Mouse (Mus musculus) liver, embryonic 12.5 days (tissue): Measurements from ENCODE around the gene Smim27. TPM values are rescaled to one million over a fixed set of nuclear protein-coding genes. Genes with fewer than 3 reads are reported as not detected.
A peak's percentile ranks its signal among the peaks of the same experiment; 100 is the strongest.

ENCODE experiments used
- ATAC-seq: fragments of 200-750 bp; cut with Nextera tagmentation; 2 replicates; pipeline ENCODE4 v1.8.0; 2017; ENCODE audit warnings: moderate number of reproducible peaks, mild to moderate bottlenecking, moderate library complexity
- H3K27ac ChIP-seq: fragments of 300-500 bp; sonication (generic); 2 replicates; pipeline ENCODE4 v1.5.1; 2016; ENCODE audit warnings: mild to moderate bottlenecking
- H3K27me3 ChIP-seq: fragments of 300-500 bp; sonication (generic); replicated peaks from 2 replicates; pipeline ENCODE4 v1.6.1; 2016; ENCODE audit warnings: mild to moderate bottlenecking, moderate library complexity
- H3K36me3 ChIP-seq: fragments of 300-500 bp; sonication (generic); 2 replicates; pipeline ENCODE4 v1.6.1; 2016; ENCODE audit warnings: mild to moderate bottlenecking, moderate library complexity
- H3K4me1 ChIP-seq: fragments of 300-500 bp; sonication (generic); 2 replicates; pipeline ENCODE4 v1.6.1; 2016
- H3K4me2 ChIP-seq: fragments of 300-500 bp; sonication (generic); 2 replicates; pipeline ENCODE4 v1.6.1; 2016; ENCODE audit warnings: mild to moderate bottlenecking, moderate library complexity
- H3K4me3 ChIP-seq: fragments of 300-500 bp; sonication (generic); 2 replicates; pipeline ENCODE4 v1.5.1; 2016; ENCODE audit warnings: mild to moderate bottlenecking, moderate library complexity
- H3K9ac ChIP-seq: fragments of 300-500 bp; sonication (generic); 2 replicates; pipeline ENCODE4 v1.6.1; 2016; ENCODE audit warnings: mild to moderate bottlenecking, moderate library complexity
- H3K9me3 ChIP-seq: fragments of 300-500 bp; sonication (generic); replicated peaks from 2 replicates; pipeline ENCODE4 v1.6.1; 2016; ENCODE audit warnings: mild to moderate bottlenecking, moderate library complexity
- WGBS: fragments of 180-500 bp; shearing (Covaris S2); methylation state at CpG from one replicate; pipeline ENCODE4 v1.1.7; 2016; ENCODE audit not compliant: insufficient replicate concordance; 5-methylcytosine and 5-hydroxymethylcytosine counted together
- polyA plus RNA-seq: library from polyadenylated mRNA; unstranded; fragments of >200 nt; fragmentation: Nextera tagmentation; extraction: Ambion mirVana; gene quantifications from 2 replicates; pipeline ENCODE4 v1.2.1, GENCODE M21; 2016

The Smim27 gene
- polyA plus RNA-seq, 1 experiment from 2014 or later = 23.9 TPM

GRCm38 (mm10) chr4:40238483-40239408 lies 30.6 kb upstream of the Smim27 start:
- Histone ChIP-seq H3K9me3 (no peaks in the 10 kb centered on the region), H3K36me3 (no peaks in the 10 kb centered on the region), H3K4me3 (peak overlapping the region; percentile 66), H3K9ac (peak overlapping the region; percentile 61; the same call in 1 of the 2 replicates), H3K27me3 (no peaks in the 10 kb centered on the region), H3K27ac (no peak overlapping the region), H3K4me2 (peak overlapping the region; percentile 82), H3K4me1 (peaks cover 17% of the 10 kb centered on the region)
- WGBS = 3% methylated on average over 17 of the region's 17 CpGs
- peak; percentile 47; the same call in 1 of the 2 replicates for ATAC-seq

GRCm38 (mm10) chr4:40239409-40240271 lies 29.7 kb upstream of the Smim27 start, which contains the start of gene Ddx58:
Gene Ddx58, minus strand, starts transcription at chr4:40239828.
- whole genome bisulfite sequencing = 4% methylated on average over 35 of the region's 35 CpGs
- peak within 1 kb of the TSS; percentile 61 for H3K9ac ChIP-seq
- no peak within 1 kb of the TSS for H3K27ac ChIP-seq
- H3K4me3 ChIP-seq = peak within 1 kb of the TSS; percentile 66
- no peaks in the 10 kb centered on the region for H3K36me3 ChIP-seq
- H3K4me2 ChIP-seq = peak within 1 kb of the TSS; percentile 82
- ATAC-seq = peak; percentile 32
- no peaks in the 10 kb centered on the region for H3K27me3 ChIP-seq
- peaks cover 17% of the 10 kb centered on the region for H3K4me1 ChIP-seq
- no peaks in the 10 kb centered on the region for H3K9me3 ChIP-seq

GRCm38 (mm10) chr4:40240272-40240744 lies 29.1 kb upstream of the Smim27 start:
- no peak overlapping the region for H3K27ac ChIP-seq
- H3K4me2 ChIP-seq = peak overlapping the region; percentile 82
- H3K36me3 ChIP-seq = no peaks in the 10 kb centered on the region
- ATAC-seq = peak; percentile 44; the same call in 1 of the 2 replicates
- H3K9ac ChIP-seq = peak overlapping the region; percentile 61
- WGBS = 40% methylated on average over 5 of the region's 5 CpGs
- H3K4me3 ChIP-seq = peak overlapping the region; percentile 66
- H3K9me3 ChIP-seq = no peaks in the 10 kb centered on the region
- H3K4me1 ChIP-seq = peaks cover 17% of the 10 kb centered on the region
- H3K27me3 ChIP-seq = no peaks in the 10 kb centered on the region

- no peak overlapping the region for H3K4me3 ChIP-seq
- H3K27ac ChIP-seq = no peak overlapping the region
- no peak overlapping the region for H3K4me2 ChIP-seq
- peaks cover 17% of the 10 kb centered on the region for H3K4me1 ChIP-seq
- WGBS = 38% methylated on average over 6 of the region's 6 CpGs
- H3K27me3 ChIP-seq = no peaks in the 10 kb centered on the region
- no peak for ATAC-seq
- no peaks in the 10 kb centered on the region for H3K36me3 ChIP-seq
- H3K9me3 ChIP-seq = no peaks in the 10 kb centered on the region
- H3K9ac ChIP-seq = no peak overlapping the region
Observed at GRCm38 (mm10) chr4:40241928-40242327, 27.5 kb upstream of the Smim27 start.

GRCm38 (mm10) chr4:40243006-40243405 lies 26.4 kb upstream of the Smim27 start:
- WGBS = 76% methylated on average over 4 of the region's 4 CpGs
- H3K27ac ChIP-seq = no peak overlapping the region
- no peak overlapping the region for H3K4me2 ChIP-seq
- no peaks in the 10 kb centered on the region for H3K27me3 ChIP-seq
- no peaks in the 10 kb centered on the region for H3K9me3 ChIP-seq
- H3K36me3 ChIP-seq = no peaks in the 10 kb centered on the region
- no peak overlapping the region for H3K4me3 ChIP-seq
- no peak overlapping the region for H3K9ac ChIP-seq
- no peak for ATAC-seq
- peaks cover 17% of the 10 kb centered on the region for H3K4me1 ChIP-seq

GRCm38 (mm10) chr4:40244035-40244434 lies 25.3 kb upstream of the Smim27 start:
- Histone ChIP-seq H3K4me1 (peaks cover 11% of the 10 kb centered on the region), H3K4me2 (no peak overlapping the region), H3K9ac (no peak overlapping the region), H3K27me3 (no peaks in the 10 kb centered on the region), H3K36me3 (no peaks in the 10 kb centered on the region), H3K27ac (no peak overlapping the region), H3K4me3 (no peak overlapping the region), H3K9me3 (no peaks in the 10 kb centered on the region)
- 26% methylated on average over 8 of the region's 8 CpGs for WGBS
- ATAC-seq = no peak

GRCm38 (mm10) chr4:40250984-40251383 lies 18.4 kb upstream of the Smim27 start:
- no peak overlapping the region for H3K9ac ChIP-seq
- H3K27ac ChIP-seq = no peak overlapping the region
- no peaks in the 10 kb centered on the region for H3K9me3 ChIP-seq
- H3K4me2 ChIP-seq = no peak overlapping the region
- ATAC-seq = no peak
- no peaks in the 10 kb centered on the region for H3K36me3 ChIP-seq
- 71% methylated on average over 5 of the region's 5 CpGs for WGBS
- no peaks in the 10 kb centered on the region for H3K27me3 ChIP-seq
- no peaks in the 10 kb centered on the region for H3K4me1 ChIP-seq
- no peak overlapping the region for H3K4me3 ChIP-seq

GRCm38 (mm10) chr4:40253766-40254165 lies 15.6 kb upstream of the Smim27 start:
- no peak overlapping the region for H3K9ac ChIP-seq
- ATAC-seq = no peak
- H3K4me1 ChIP-seq = no peaks in the 10 kb centered on the region
- no peak overlapping the region for H3K27ac ChIP-seq
- no peak overlapping the region for H3K4me3 ChIP-seq
- no peak overlapping the region for H3K4me2 ChIP-seq
- 72% methylated on average over 2 of the region's 2 CpGs for WGBS
- H3K36me3 ChIP-seq = peaks cover 8% of the 10 kb centered on the region
- H3K27me3 ChIP-seq = no peaks in the 10 kb centered on the region
- H3K9me3 ChIP-seq = no peaks in the 10 kb centered on the region

GRCm38 (mm10) chr4:40254385-40255103 lies 14.8 kb upstream of the Smim27 start:
- Histone ChIP-seq H3K4me3 (no peak overlapping the region), H3K9me3 (no peaks in the 10 kb centered on the region), H3K27ac (no peak overlapping the region), H3K4me2 (no peak overlapping the region), H3K27me3 (no peaks in the 10 kb centered on the region), H3K4me1 (no peaks in the 10 kb centered on the region), H3K36me3 (peaks cover 15% of the 10 kb centered on the region), H3K9ac (no peak overlapping the region)
- WGBS = 79% methylated on average over 8 of the region's 8 CpGs
- ATAC-seq = no peak

GRCm38 (mm10) chr4:40264321-40264720 lies 5.1 kb upstream of the Smim27 start:
- WGBS = 68% methylated on average over 1 of the region's 1 CpGs
- Histone ChIP-seq H3K36me3 (peaks cover 76% of the 10 kb centered on the region), H3K4me2 (no peak overlapping the region), H3K9me3 (no peaks in the 10 kb centered on the region), H3K27ac (no peak overlapping the region), H3K4me1 (peaks cover 33% of the 10 kb centered on the region), H3K27me3 (no peaks in the 10 kb centered on the region), H3K9ac (no peak overlapping the region), H3K4me3 (no peak overlapping the region)
- ATAC-seq = no peak

- H3K9me3 ChIP-seq = no peaks in the 10 kb centered on the region
- 67% methylated on average over 7 of the region's 7 CpGs for WGBS
- ATAC-seq = peak; percentile 2; the same call in 1 of the 2 replicates
- H3K4me1 ChIP-seq = peaks cover 41% of the 10 kb centered on the region
- peak overlapping the region; percentile 82 for H3K4me3 ChIP-seq
- H3K9ac ChIP-seq = peak overlapping the region; percentile 87
- H3K27ac ChIP-seq = peak overlapping the region; percentile 95; the same call in 1 of the 2 replicates
- peaks cover 53% of the 10 kb centered on the region for H3K36me3 ChIP-seq
- H3K4me2 ChIP-seq = peak overlapping the region; percentile 92
- no peaks in the 10 kb centered on the region for H3K27me3 ChIP-seq
Observed at GRCm38 (mm10) chr4:40267681-40268080, 1.7 kb upstream of the Smim27 start.
